Comparison of ENCODE assay signal across 8 mouse cellular contexts in genomic region chr11:117936202-117936601, GRCm38 (mm10). TPM values are rescaled to one million over a fixed set of nuclear protein-coding genes. Genes with fewer than 3 reads are reported as not detected.
DNase-seq lines count a peak whose midpoint lies in the region; ATAC-seq and TF ChIP-seq lines count a peak whose summit lies in the region.

No protein-coding gene starts in this region.

- H3K9me3 ChIP-seq in hindbrain, postnatal 0 days (ENCODE audit: low read length) = no peaks in the 10 kb centered on the region
- H3K9me3 ChIP-seq in hindbrain, embryonic 13.5 days = no peaks in the 10 kb centered on the region
- no peaks in the 10 kb centered on the region for H3K9me3 ChIP-seq in embryonic facial prominence, embryonic 12.5 days

- intact Hi-C loops in left cerebral cortex, postnatal 14 days (cut with DNase I) = no loop called here

- no peaks in the 10 kb centered on the region for H3K27me3 ChIP-seq in hindbrain, postnatal 0 days (ENCODE audit: insufficient read depth, low read length)
- H3K27me3 ChIP-seq in hindbrain, embryonic 13.5 days = peaks cover 55% of the 10 kb centered on the region
- 0 out of 2 replicates have a peak, but pooled peaks cover under 1% of the 10 kb centered on the region for H3K27me3 ChIP-seq in embryonic facial prominence, embryonic 12.5 days

- H3K27ac ChIP-seq in hindbrain, postnatal 0 days = no peak overlapping the region
- no peak overlapping the region for H3K27ac ChIP-seq in hindbrain, embryonic 13.5 days
- peak overlapping the region; percentile 37; the same call in 1 of the 2 replicates for H3K27ac ChIP-seq in embryonic facial prominence, embryonic 12.5 days

- ATAC-seq in hindbrain, postnatal 0 days = no peak
- ATAC-seq in hindbrain, embryonic 13.5 days (ENCODE audit: low FRiP score) = no peak
- no peak for ATAC-seq in embryonic facial prominence, embryonic 12.5 days (ENCODE audit: insufficient number of reproducible peaks, insufficient read depth, low FRiP score, low TSS enrichment)

- 31% methylated on average over 8 of the region's 8 CpGs for WGBS in hindbrain, postnatal 0 days
- whole genome bisulfite sequencing in hindbrain, embryonic 13.5 days = 43% methylated on average over 8 of the region's 8 CpGs
- 21% methylated on average over 8 of the region's 8 CpGs for WGBS in embryonic facial prominence, embryonic 12.5 days

- no peak overlapping the region for H3K4me3 ChIP-seq in hindbrain, postnatal 0 days (ENCODE audit: low read length)
- H3K4me3 ChIP-seq in hindbrain, embryonic 13.5 days = no peak overlapping the region
- no peak overlapping the region for H3K4me3 ChIP-seq in embryonic facial prominence, embryonic 12.5 days

- no peak overlapping the region for H3K9ac ChIP-seq in hindbrain, postnatal 0 days (replicated peaks; ENCODE audit: low read length)
- H3K9ac ChIP-seq in hindbrain, embryonic 13.5 days = no peak overlapping the region
- H3K9ac ChIP-seq in embryonic facial prominence, embryonic 12.5 days = no peak overlapping the region

- no peak overlapping the region for H3K4me2 ChIP-seq in hindbrain, postnatal 0 days (ENCODE audit: low read depth, low read length)
- no peak overlapping the region for H3K4me2 ChIP-seq in hindbrain, embryonic 13.5 days
- H3K4me2 ChIP-seq in embryonic facial prominence, embryonic 12.5 days (replicated peaks) = no peak overlapping the region

- no peaks in the 10 kb centered on the region for H3K36me3 ChIP-seq in hindbrain, postnatal 0 days (ENCODE audit: insufficient read depth, low read length)
- H3K36me3 ChIP-seq in hindbrain, embryonic 13.5 days = no peaks in the 10 kb centered on the region
- no peaks in the 10 kb centered on the region for H3K36me3 ChIP-seq in embryonic facial prominence, embryonic 12.5 days

- peaks cover 24% of the 10 kb centered on the region for H3K4me1 ChIP-seq in hindbrain, postnatal 0 days (ENCODE audit: insufficient read depth, low read length)
- H3K4me1 ChIP-seq in hindbrain, embryonic 13.5 days (replicated peaks) = peaks cover 57% of the 10 kb centered on the region
- H3K4me1 ChIP-seq in embryonic facial prominence, embryonic 12.5 days = peaks cover 87% of the 10 kb centered on the region

- DNase-seq in hindbrain, postnatal 0 days (ENCODE audit: low spot score) = peak; percentile 57
- DNase-seq in kidney, adult 9 months = peak; percentile 86
- peak; percentile 90 for DNase-seq in lung, postnatal 14 days
- no peak for DNase-seq in left cerebral cortex, postnatal 14 days (ENCODE audit: low spot score in 2 of 2)
- DNase-seq in frontal cortex, postnatal 25 days (ENCODE audit: low spot score in 2 of 2) = no peak
- DNase-seq in right cerebral cortex, postnatal 14 days = no peak

- TF ChIP-seq CTCF in hindbrain, postnatal 0 days (IDR thresholded peaks at IDR 0.05; ENCODE audit: low read depth) = no peak

RNA-seq across cellular contexts. Expression of gene Socs3, which starts 33.6 kb away (rescaled TPM):
- total RNA-seq in hindbrain, postnatal 0 days (2014; rRNA removed) = 12.3 and 12.4 TPM in 2 replicates
- 6.0 and 7.0 TPM in 2 replicates for polyA plus RNA-seq in hindbrain, postnatal 0 days (2015; fragmentation: Nextera tagmentation; extraction: Ambion mirVana)
- polyA plus RNA-seq in hindbrain, embryonic 13.5 days (2015; fragmentation: Nextera tagmentation; extraction: Ambion mirVana) = 8.3 and 8.8 TPM in 2 replicates
- 18.4 and 19.3 TPM in 2 replicates for polyA plus RNA-seq in embryonic facial prominence, embryonic 12.5 days (2016; fragmentation: Nextera tagmentation; extraction: Ambion mirVana)
- 1 to 10 TPM; 3.7 to 3.8 TPM for total RNA-seq in left cerebral cortex, postnatal 14 days (2021)

RNA-seq across cellular contexts. Expression of gene Pgs1, which starts 49.9 kb away (rescaled TPM):
- 72.7 and 85.0 TPM in 2 replicates for total RNA-seq in hindbrain, postnatal 0 days (2014; rRNA removed)
- 57.2 and 58.3 TPM in 2 replicates for polyA plus RNA-seq in hindbrain, postnatal 0 days (2015; fragmentation: Nextera tagmentation; extraction: Ambion mirVana)
- polyA plus RNA-seq in hindbrain, embryonic 13.5 days (2015; fragmentation: Nextera tagmentation; extraction: Ambion mirVana) = 47.4 and 47.6 TPM in 2 replicates
- polyA plus RNA-seq in embryonic facial prominence, embryonic 12.5 days (2016; fragmentation: Nextera tagmentation; extraction: Ambion mirVana) = 43.0 and 46.2 TPM in 2 replicates
- 10 to 100 TPM; 74.4 to 76.2 TPM for total RNA-seq in left cerebral cortex, postnatal 14 days (2021)

Comparison
In these comparisons a context has a peak if more than half of its experiments do, and no peak if none do; other contexts are left out.
1. DNase-seq: peak in hindbrain, postnatal 0 days (single experiment), kidney, adult 9 months (single experiment) and lung, postnatal 14 days (single experiment); none in left cerebral cortex, postnatal 14 days (0 of 2), frontal cortex, postnatal 25 days (0 of 2) and right cerebral cortex, postnatal 14 days (single experiment).